Mouse (Mus musculus) spleen, embryonic (tissue): ENCODE results near the gene Cad.
"Not testable (repeated sequence)": the region's sequence is repeated elsewhere in the genome, so short reads cannot be mapped to it uniquely, and the experiment has no call there.

Experiments
- CTCF ChIA-PET: fragments of 350-600 bp; sonication (Branson Sonifier 250); formaldehyde crosslinking; loops from one replicate; lab custom pipeline; 2022; lab: Charles Lee

Cad gene

GRCm38 (mm10) chr5:31054261-31055215 is at the start of gene Cad:
Cad (plus strand) TSS chr5:31054780.
- CTCF ChIA-PET, result interaction anchor here (0.6 kb wide), 1 partner anchor 236 kb away, joined by 19 read pairs; no protein-coding TSS in a partner anchor

DNA sequence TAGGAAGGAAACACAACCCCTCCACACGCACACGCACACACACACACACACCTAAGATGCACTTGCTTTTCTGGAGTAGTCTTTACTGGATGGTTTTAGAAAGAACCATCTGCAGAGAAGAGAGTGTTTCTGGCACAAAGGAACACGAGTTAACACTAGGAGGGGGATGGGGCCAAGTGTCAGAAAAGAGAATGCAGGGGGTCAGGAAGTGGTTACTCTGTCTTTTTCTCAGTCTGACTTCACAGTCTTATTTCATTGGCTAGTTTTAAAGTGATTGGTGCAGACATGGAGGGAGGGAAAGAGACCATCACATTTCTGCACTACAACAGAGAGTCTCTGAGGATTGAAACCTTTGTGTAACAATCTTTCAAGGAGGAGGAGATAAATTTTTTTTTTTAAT is 41.8 kb upstream of the Cad start:
- CTCF ChIA-PET, result interaction anchor here (0.6 to 0.7 kb wide), 2 partner anchors 497 to 1482 kb away, joined by 3 to 5 read pairs; no protein-coding TSS in a partner anchor

DNA sequence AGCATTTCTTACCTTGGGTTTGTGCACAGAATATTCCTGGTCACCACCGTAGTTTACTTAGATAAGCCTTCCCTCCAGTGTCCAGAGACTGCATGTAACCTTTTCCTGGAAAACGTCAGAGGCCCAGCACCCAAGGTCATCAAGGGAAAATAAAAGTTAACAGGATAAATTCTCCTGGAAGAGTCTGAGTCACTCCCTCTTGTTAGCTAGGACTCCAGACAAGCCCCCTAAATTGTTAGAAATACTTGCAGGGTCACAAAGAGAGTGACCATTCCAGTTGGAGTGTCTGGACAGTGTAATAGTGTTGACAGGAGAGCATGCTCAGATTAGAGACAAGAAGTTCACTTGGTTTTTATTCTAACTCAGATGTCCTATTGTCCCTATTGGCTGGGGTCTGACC is 38.7 kb upstream of the Cad start:
- CTCF ChIA-PET, result no interaction called here

DNA sequence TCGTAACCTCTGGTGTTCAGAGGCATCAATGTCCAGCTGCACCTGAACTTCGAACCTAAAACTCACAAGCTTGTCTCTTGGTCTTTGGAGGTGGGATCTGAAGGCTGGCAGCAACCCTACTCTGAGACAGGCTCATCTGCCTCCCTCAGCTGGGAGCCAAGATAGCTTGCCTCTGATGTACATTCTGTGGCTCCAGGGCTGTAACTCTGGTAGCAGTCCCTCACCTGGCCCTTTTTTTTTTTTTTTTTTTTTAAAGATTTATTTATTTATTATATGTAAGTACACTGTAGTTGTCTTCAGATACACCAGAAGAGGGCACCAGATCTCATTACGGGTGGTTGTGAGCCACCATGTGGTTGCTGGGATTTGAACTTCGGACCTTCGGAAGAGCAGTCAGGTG is 32.8 kb upstream of the Cad start:
- CTCF ChIA-PET, result not testable (repeated sequence)

DNA sequence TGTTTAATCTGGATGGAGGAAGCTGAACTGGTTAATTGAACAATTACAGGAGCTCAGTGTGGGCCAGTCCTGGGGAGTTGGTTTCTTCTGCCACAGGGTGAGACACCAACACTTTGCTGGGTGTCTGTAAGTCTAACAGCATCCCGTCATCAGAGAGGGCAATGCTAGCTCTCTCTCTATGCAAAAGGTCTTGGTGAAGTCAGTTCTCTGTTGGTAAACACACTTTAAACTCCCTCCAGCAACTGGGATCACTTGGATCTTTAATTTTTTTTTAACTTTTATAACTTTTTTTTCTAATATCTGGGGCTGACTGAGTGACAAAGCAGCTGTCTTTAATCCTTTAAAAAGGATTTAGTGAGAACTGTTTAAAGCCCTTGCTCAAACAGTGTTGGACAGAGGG is 31.9 kb upstream of the Cad start:
- CTCF ChIA-PET, result interaction anchor here (0.5 kb wide), 1 partner anchor 48 kb away, joined by 8 read pairs; no protein-coding TSS in a partner anchor

GRCm38 (mm10) chr5:31023254-31023653 is 31.3 kb upstream of the Cad start:
- CTCF ChIA-PET, result interaction anchor here (0.5 kb wide), 1 partner anchor 48 kb away, joined by 8 read pairs; no protein-coding TSS in a partner anchor

- CTCF ChIA-PET, result no interaction called here
These were observed 29.9 kb upstream of the Cad start for GRCm38 (mm10) chr5:31024641-31025040.

DNA sequence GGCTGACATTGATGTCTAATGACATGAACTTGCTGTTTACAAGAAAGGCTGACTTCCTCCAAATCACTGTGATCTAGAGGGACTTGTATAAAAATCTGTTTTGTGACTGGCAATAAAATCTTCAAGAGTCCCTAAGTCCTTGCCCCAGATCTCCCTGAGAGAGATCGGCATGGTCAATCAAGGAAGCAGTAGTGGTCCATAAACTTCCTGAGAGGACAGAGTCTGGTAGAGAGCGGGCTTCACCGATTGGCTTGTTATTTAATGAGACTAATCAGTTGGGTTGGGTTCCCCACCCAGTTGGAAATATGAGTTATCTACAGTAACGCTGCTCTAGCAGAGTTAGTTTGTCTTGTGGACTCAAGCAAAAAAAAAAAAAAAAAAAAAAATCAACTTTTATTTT is 23.7 kb upstream of the Cad start:
- CTCF ChIA-PET, result no interaction called here

GRCm38 (mm10) chr5:31031508-31031907 is 23.1 kb upstream of the Cad start:
- CTCF ChIA-PET, result no interaction called here

GRCm38 (mm10) chr5:31034669-31035068 is 19.9 kb upstream of the Cad start:
- CTCF ChIA-PET, result no interaction called here

- CTCF ChIA-PET, result not testable (repeated sequence)
These were observed 18.0 kb upstream of the Cad start for GRCm38 (mm10) chr5:31036556-31036955.

GRCm38 (mm10) chr5:31038171-31038845 is 16.3 kb upstream of the Cad start:
- CTCF ChIA-PET, result no interaction called here

- CTCF ChIA-PET, result no interaction called here
These were observed 8.2 kb upstream of the Cad start for GRCm38 (mm10) chr5:31046416-31046815.

GRCm38 (mm10) chr5:31047074-31047473 is 7.5 kb upstream of the Cad start:
- CTCF ChIA-PET, result no interaction called here

GRCm38 (mm10) chr5:31047848-31048762 is 6.5 kb upstream of the Cad start, which contains the start of gene Atraid:
Atraid (plus strand) TSS chr5:31048312.
- CTCF ChIA-PET, result no interaction called here

DNA sequence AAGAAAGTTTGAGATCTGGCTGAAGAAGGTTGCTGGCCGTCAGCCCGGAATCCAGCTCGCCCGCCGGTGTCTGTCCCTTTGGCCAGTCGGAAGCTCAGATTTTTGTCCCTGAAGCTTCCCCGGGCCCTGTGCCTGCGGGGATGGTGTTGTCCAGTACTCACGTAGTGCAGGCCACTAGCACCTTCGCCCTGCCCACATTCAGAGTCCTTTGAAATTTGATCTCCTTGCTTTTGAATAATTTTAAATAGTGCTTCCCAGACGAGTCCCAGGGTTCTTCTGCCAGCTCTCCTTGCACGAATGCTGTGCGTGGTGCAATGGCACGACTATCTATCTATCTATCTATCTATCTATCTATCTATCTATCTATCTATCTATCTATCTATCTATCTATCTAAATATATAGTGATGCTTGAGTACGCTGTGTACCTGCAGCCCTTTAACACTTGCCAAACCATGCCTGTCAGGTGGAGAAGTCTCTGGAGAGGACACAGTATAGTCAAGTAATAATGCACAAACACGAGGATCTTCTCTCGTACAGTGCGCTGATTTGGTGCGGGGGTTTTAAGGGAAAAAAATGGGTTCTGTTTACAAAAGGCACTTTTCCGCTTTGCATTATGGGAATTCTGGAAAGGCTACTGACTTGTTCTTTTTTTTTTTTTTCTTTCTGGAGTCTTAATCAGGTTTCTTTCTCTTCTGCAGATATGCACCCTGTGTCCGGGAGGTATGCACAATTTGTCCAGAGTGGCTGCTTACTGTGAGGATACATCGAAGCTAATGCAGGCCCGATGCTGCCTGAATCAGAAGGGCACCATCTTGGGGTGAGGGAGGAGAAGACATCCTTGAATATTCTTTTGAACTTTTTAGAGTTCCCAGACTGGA is 5.6 kb upstream of the Cad start, which contains the start of gene Slc5a6:
TSS of gene Slc5a6 (minus strand) at position 162 of the 879 bp plus-strand sequence.
- CTCF ChIA-PET, result no interaction called here

DNA sequence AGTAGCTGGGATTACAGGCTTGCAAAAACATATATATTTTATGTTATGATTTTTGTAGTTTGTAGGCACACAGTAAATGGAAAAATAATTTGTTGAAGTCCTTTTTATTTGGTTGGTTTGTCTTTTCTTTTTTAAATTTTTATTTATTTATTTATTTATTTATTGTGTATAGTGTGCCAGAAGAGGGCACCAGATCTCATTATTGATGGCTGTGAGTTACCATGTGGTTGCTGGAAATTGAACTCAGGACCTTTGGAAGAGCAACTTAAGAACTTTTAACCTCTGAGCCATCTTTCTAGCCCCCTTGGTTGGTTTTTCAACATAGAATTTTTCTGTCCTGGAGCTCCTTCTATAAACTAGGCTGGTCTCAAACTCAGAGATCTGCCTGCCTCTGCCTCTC is 4.2 kb upstream of the Cad start:
- CTCF ChIA-PET, result interaction anchor here (0.6 to 1.0 kb wide), 4 partner anchors 26 to 427 kb away, joined by 3 to 5 read pairs (median 4); no protein-coding TSS in a partner anchor

GRCm38 (mm10) chr5:31053728-31054127 is 852 bp upstream of the Cad start:
- CTCF ChIA-PET, result not testable (repeated sequence)

DNA sequence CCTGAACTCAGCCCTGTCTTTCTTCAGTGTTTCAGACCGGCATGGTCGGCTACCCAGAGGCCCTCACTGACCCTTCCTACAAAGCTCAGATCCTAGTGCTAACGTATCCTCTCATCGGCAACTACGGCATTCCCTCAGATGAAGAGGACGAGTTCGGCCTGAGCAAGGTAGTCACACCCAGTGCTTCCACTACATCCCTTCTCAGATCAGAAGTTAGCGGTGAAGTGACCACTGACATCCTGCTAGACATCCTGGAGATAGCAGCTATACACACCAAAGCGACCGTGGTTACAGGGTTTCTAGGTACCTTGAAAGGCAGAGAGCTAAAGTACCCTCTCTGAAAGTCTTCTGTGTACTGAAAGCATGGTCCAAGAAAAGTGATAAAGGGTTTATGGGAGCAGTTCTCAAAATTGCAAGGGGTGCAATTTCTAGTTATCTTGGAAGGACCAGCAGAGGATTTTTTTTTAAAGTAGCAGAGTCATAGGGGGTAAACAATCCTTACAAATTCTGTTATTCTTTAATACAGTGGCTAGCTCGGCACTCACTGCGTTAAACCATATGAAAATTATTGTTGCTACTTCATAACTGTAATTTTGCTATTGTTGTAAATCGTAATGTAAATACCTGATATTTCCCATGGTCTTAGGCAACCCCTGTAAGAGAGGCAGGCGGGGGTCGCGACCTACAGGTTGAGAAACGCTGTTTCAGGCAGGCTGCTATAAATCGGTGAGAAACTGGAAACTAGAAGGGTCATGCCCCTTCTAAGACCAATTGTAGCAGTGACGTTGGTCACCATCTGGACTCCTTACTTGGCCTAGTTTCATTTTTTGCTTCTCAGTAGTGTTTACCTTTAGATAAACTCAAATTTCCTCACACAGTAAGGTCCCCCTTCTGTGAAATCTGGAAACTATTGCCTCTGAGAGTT is 898 bp downstream of the Cad start:
- CTCF ChIA-PET, result interaction anchor here (0.6 to 0.9 kb wide), 2 partner anchors 12 to 235 kb away, joined by 10 to 19 read pairs; no protein-coding TSS in a partner anchor
